Mouse (Mus musculus): Measurements from ENCODE around the gene Hmbs.
"Not testable (repeated sequence)": the region's sequence is repeated elsewhere in the genome, so short reads cannot be mapped to it uniquely, and the experiment has no call there.

The Hmbs gene

DNA sequence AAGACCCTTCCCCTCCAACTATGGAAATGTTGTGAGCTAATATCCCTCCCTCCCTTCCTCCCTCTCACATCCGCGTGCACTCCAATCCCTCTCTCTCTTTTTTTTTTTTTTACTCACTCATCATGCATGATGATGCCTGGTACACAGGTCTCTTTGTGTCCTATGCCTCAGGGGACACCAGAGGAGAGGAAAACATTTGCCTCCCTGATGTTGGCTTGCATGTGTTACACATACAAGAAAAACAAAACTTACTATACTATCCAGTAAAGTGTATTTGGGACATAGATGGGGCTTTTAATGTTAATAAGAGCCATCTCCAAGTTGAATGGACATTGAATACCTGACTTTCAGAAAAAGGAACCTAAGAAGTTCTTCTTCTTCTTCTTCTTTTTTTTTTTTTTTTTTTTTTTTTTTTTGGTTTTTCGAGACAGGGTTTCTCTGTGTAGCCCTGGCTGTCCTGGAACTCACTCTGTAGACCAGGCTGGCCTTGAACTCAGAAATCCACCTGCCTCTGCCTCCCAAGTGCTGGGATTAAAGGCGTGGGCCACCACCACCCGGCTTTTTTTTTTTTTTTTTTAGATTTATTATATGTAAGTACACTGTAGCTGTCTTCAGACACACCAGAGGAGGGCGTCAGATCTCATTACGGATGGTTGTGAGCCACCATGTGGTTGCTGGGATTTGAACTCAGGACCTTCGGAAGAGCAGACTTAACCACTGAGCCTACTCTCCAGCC, 18.8 kb downstream of the Hmbs start:
- DNase-seq (ENCODE audit: low read depth, low spot score) = not testable (repeated sequence)

DNA sequence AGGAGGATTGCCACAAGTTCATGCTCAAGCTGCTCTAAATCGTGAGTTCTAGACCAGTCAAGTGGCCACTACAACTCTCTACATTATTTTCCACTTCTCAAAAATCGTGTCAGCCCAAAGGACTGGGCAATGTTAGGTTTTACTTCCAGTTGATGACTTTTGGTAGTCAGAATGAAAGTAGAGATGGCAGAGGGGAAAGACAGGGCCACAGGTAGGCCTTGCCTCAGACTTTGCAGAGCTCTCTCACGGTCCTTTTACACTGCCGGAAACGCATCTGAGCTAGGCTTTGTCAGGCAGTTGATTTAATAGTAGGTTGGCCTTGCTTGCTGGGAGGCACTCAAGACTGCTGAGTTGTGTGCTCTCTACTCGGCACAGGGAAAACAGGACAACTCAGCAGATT, 19.9 kb downstream of the Hmbs start:
- DNase-seq (ENCODE audit: low read depth, low spot score) = no peak

GRCm38 (mm10) chr9:44323656-44324055, 20.4 kb downstream of the Hmbs start:
- not testable (repeated sequence) for DNase-seq (ENCODE audit: low read depth, low spot score)

DNA sequence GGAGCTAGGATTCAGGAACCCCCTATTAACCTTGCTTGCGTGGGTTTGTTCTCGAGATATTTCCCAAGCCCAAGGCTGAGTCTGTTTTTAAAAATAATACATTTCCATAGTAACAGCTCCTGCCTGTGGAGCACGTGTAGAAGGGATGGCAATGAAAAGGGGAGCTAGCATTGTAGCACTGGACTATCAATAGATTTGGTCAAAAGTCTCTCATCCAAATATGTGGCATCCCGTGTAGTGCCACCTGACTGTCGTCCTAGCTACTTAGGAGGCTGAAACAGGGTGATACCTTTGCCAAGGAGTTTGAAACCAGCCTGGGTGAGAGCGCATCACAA, 23.3 kb downstream of the Hmbs start:
- no peak for DNase-seq (ENCODE audit: low read depth, low spot score)

DNA sequence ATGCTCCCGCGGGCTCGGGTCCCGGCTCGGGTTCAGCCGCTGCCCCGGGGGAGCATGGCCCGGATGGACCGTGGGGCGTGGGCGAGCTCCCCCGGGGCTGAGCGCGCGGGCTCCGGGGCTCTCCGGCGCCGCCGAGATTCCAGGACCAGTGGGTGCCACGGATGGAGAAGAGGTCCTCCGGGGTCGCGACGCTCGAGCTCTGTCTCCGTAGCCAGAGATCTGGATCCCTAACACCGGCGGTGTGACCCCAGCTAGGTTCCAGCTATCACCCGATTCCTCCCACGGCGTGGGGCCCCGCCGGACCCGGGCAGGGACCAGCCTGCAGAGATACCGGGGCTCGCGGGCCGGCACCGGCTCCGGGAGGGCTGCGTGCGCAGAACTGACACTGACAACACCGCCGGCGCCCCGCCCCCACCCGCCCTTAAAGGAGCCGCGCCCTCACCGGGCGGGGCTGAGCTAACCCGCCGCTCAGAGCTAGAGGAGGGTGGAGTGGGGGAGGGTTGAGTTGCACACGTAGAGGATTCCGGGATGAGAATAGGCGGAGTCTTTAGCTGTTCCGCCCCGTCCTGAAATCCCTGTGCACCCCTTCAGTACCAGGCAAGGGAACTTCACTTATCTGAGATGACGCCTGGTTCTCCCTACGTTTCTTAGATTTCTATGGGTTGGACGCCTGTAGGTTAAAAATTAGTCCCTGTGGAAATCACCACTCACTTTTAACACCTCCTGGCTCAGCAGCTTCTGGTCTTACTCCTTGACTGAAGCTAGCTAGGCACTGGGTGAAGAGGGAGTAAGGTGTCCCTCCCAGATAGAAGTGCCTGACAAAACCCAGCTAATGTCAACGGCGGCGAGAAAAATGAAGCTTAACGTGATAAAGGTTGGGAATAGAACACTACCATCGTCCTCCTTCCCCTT, 23.9 kb downstream of the Hmbs start, which contains the start of gene C2cd2l:
Gene C2cd2l, minus strand, starts transcription at position 399 of the 912 bp plus-strand sequence.
- DNase-seq (ENCODE audit: low read depth, low spot score) = peak; percentile 94

GRCm38 (mm10) chr9:44319105-44319886, 24.7 kb downstream of the Hmbs start:
- DNase-seq (ENCODE audit: low read depth, low spot score) = no peak

- no peak for DNase-seq (ENCODE audit: low read depth, low spot score)
Measured at GRCm38 (mm10) chr9:44318826-44319095, 25.3 kb downstream of the Hmbs start.

DNA sequence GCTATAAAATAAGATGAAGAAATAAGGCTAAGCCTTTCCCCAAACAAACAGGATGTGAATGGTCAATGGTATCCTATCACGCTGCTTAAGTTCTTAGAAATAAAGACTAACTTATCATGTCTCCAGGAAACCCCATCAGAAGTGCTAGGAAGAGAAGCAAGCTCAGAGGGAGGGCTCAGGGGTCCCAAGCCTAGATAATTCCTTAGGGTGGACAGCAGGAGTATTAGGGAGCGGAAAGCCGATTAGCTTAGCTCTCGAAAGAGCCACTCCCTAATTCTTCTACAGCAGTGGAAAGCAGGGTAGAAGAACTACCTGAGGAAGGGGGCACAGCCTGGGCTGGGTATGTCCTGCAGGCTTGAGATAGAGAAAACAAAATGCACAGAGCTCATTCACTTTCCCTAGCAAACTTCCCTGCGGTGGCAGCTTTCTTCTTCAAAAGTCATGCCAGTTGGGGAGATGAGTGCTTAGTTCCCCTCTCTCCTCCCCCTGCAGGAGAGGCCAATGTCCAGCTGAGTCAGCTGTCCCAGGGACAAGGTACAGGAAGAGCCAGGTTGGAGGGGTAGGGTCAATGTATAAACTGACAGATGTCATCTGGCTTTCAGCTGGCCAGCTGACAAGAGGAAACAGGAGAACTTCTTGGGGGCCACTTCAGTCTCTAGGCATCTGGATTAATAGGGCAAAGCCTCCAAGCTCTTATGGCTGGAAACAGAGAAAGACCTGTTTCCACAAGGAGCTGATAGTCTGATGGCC, 25.8 kb downstream of the Hmbs start:
- DNase-seq (ENCODE audit: low read depth, low spot score) = no peak

DNA sequence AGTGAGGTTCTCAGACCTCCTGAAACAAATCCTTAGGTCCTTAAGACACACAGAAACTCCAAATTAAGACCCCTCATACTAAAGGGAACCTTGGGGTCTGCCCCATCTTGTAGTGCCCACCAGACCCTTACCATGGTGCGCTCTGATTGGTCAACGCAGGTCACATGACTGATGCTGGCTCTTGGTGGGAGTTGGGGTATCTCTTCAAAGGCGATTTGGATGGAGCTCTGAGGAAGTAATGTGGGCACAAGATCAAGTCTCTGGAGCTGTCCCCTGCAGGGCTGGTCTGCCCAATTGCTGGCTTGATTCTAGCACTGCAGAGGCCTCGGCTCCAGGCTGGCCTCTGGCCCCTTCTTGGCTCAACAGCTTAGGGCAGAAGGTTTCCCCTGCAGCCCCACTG, 26.6 kb downstream of the Hmbs start:
- DNase-seq (ENCODE audit: low read depth, low spot score) = no peak

- DNase-seq (ENCODE audit: low read depth, low spot score) = no peak
Measured at GRCm38 (mm10) chr9:44314910-44315309, 29.1 kb downstream of the Hmbs start.

DNA sequence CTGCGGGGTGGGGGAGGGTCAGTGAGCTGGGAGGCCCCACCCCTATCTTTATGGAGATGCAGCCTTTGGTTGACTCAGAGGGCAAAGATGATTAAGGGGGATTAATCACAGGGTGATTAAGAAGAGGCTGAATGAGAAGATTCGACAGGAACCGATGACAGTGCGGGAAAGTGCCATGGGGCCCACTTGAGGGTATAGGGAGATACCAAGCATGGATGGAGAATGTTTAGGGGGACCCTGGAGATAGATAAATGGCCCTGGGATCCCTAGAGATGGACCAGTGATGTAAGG, 29.8 kb downstream of the Hmbs start:
- DNase-seq (ENCODE audit: low read depth, low spot score) = no peak

- no peak for DNase-seq (ENCODE audit: low read depth, low spot score)
Measured at GRCm38 (mm10) chr9:44313476-44314256, 30.4 kb downstream of the Hmbs start.

DNA sequence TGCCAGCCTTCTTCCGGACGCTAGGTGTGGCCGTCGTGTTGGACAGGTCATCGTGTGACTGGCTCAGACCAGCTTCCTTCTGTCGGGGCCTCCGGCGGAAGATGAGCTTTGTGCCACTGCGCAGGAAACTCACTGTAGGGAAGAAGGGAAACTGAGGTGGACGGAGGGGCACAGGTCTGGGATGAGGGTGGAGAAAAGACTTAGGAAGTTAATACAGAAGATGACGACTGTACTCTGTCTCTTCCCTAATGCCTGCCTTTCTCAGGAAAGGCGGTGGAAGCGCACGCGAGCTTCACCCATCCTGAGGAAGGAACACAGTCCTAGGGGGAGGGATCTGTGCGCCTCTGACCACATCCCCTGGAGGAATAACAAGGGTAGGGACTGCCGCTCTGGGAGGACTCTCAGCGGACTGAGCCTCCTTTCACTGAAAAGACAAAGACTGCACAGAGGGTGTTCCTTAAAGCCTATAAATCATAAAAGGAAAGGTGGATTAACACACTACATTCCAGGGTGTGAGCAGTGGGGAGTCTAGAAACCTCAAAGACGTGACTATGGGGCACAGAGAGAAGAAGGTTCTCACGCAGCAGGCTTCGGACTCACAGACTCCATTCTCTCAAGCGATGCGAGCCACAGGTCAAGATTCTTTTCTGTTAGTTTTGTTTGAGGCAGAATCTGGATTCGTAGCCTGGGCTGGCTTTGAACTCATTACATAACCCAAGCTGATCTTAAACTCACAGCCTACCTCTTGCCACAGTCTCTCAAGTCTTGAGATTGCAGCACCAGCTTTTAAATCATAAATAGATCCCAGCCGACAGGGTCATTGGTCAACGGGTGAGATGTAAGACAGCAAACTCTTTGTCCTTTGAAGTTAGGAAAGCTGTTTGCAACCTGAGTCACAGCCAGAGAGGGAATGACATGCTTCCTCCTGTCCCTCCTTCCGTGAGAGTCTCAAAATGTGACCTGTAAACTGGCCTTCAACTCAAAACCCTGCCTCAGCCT, 32.6 kb downstream of the Hmbs start:
- DNase-seq (ENCODE audit: low read depth, low spot score) = no peak

DNA sequence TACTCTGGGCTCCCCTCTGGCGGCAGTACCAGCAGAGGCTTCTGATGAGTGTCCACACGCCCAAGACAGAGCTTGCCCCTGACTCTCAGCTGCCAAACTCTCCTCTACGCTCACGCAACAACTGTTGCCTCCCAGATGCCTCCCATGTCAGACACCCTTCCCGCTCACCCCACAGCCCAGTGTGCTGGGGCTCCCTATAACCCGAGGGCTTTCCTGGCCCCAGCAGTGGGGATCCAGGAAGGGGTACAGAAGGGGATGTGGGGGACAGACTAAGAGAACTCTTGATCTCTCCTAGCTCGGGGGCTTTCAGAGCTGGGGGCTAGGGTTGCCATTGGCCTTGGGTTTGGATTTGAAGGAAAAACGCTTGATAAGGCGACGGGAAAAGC, 33.3 kb downstream of the Hmbs start:
- no peak for DNase-seq (ENCODE audit: low read depth, low spot score)

DNA sequence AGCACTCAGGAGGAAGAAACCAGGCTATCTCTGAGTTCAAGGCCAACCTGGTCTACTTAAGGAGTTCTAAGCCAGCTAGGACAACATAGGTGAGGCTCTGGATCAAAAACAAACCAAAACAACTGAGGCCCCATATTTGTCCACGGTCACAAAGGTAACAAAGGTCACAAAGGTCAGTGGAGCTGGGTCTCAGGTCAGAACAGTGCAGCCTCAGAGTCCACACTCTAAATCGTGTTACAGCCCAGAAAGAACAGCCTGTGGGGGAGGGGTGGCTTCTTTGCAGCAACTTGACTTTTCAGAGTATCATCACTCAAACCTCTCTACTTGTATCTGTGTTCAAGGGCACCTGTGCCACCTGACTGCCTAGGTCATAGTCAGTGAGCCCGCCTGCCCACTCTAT, 34.3 kb downstream of the Hmbs start:
- DNase-seq (ENCODE audit: low read depth, low spot score) = no peak

GRCm38 (mm10) chr9:44307248-44307647, 36.8 kb downstream of the Hmbs start:
- DNase-seq (ENCODE audit: low read depth, low spot score) = no peak

DNA sequence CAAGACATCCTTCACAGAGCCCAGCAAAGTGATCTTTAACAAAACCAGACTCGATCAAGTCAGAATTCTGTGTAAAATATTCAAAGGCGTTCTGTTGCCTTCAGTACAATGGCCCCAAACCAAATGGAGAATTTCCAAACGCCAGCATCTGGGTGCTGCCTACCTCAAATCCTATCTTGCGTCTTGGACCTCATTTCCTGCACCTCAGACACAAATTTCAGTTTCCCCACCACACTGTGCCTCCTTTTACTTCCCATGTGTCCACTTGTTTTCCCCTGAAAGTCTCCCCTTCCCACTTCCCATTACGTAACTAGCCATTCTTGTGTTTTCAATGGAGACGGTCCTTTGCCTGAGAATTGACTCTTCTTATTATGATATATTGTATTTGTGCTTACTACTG, 37.5 kb downstream of the Hmbs start:
- no peak for DNase-seq (ENCODE audit: low read depth, low spot score)

DNA sequence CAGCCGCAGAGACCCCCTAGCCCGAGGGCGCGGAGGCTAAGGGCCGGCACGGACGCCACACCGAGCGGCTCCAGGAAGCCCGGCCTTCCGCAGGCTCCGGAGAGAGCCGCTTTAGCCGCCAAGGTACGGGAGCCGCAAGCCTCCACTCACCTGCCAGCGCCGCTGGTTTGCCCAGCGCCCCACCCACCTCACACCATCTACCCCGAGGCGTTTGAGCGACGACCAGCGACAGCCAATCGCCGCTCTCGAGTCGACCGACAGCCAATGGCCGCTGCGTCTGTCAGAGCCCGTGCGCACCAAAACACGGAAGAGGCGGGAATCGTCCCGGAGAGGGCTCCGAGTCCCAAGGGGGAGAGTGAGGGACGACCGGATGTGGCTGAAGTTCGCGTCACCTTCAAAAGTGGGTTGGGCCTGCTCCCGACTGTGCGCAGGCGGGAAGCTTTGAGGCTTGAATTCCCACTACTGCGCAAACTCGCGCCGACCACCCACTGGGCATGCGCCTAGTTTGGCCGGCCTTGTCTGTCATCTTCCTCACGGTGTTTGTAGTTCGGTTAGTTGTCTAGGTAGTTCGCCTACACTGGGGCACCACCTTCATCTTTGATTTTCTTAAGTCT, 38.5 kb downstream of the Hmbs start, which contains the start of gene Hinfp:
Gene Hinfp, minus strand, starts transcription at position 206 of the 614 bp plus-strand sequence.
- DNase-seq (ENCODE audit: low read depth, low spot score) = peak; percentile 99

- not testable (repeated sequence) for DNase-seq (ENCODE audit: low read depth, low spot score)
Measured at GRCm38 (mm10) chr9:44300001-44300400, 44.0 kb downstream of the Hmbs start.

Data from skeletal muscle tissue, adult 2 months (tissue).